8 mouse cellular contexts compared by ENCODE assay signal in genomic region chr2:120970045-120970539, GRCm38 (mm10). TPM values are rescaled to one million over a fixed set of nuclear protein-coding genes. Genes with fewer than 3 reads are reported as not detected.
DNase-seq lines count a peak whose midpoint lies in the region; ATAC-seq and TF ChIP-seq lines count a peak whose summit lies in the region.

No protein-coding gene starts in this region.

- H3K4me2 ChIP-seq in heart, embryonic 11.5 days, result peak overlapping the region; percentile 81
- peak overlapping the region; percentile 85; the same call in 1 of the 2 replicates for H3K4me2 ChIP-seq in CH12.LX (ENCODE audit: insufficient read depth, low read depth, poor library complexity, severe bottlenecking)
- H3K4me2 ChIP-seq in heart, postnatal 0 days (ENCODE audit: low read depth, low read length), result peak overlapping the region; percentile 69
- H3K4me2 ChIP-seq in liver, embryonic 14.5 days (ENCODE audit: low read depth), result peak overlapping the region; percentile 84
- peak overlapping the region; percentile 64 for H3K4me2 ChIP-seq in stomach, postnatal 0 days (replicated peaks; ENCODE audit: low read depth)

- peak overlapping the region; percentile 91 for H3K4me3 ChIP-seq in heart, embryonic 11.5 days (ENCODE audit: low read depth, low read length)
- peak overlapping the region; percentile 83 to 98 (median 89) for H3K4me3 ChIP-seq in CH12.LX (replicated peaks in 1 of 3; ENCODE audit: low read depth in 2 of 3, low read length in 2 of 3, poor library complexity in 1 of 3)
- H3K4me3 ChIP-seq in heart, postnatal 0 days (ENCODE audit: low read depth, low read length), result peak overlapping the region; percentile 79
- peak overlapping the region; percentile 63 to 93 for H3K4me3 ChIP-seq in liver, embryonic 14.5 days (ENCODE audit: insufficient read depth in 1 of 2, low read depth in 2 of 2, low read length in 2 of 2)
- peak overlapping the region; percentile 68 for H3K4me3 ChIP-seq in stomach, postnatal 0 days (ENCODE audit: low read depth, low read length)

- TF ChIP-seq EP300 in CH12.LX (IDR thresholded peaks at IDR 0.05; ENCODE audit: low read length), result no peak
- TF ChIP-seq EP300 in heart, postnatal 0 days (IDR thresholded peaks at IDR 0.05; ENCODE audit: low read depth), result no peak
- TF ChIP-seq EP300 in liver, embryonic 14.5 days (IDR thresholded peaks at IDR 0.05; ENCODE audit: low read depth), result no peak
- TF ChIP-seq EP300 in stomach, postnatal 0 days (optimal IDR thresholded peaks at IDR 0.05), result no peak

- TF ChIP-seq CTCF in CH12.LX (conservative IDR thresholded peaks at IDR 0.05 in 1 of 2, IDR thresholded peaks at IDR 0.05 in 1 of 2; ENCODE audit: low read depth in 2 of 2, low read length in 2 of 2), result no peak
- no peak for TF ChIP-seq CTCF in heart, postnatal 0 days (IDR thresholded peaks at IDR 0.05; ENCODE audit: low read depth)
- TF ChIP-seq CTCF in liver, embryonic 14.5 days (IDR thresholded peaks at IDR 0.05; ENCODE audit: low read depth), result no peak
- TF ChIP-seq CTCF in stomach, postnatal 0 days (IDR thresholded peaks at IDR 0.05; ENCODE audit: low read depth), result no peak

- no peaks in the 10 kb centered on the region for H3K36me3 ChIP-seq in heart, embryonic 11.5 days (ENCODE audit: control insufficient read depth, insufficient read depth, low read length)
- peaks cover 0 to 20% of the 10 kb centered on the region in 2 experiments for H3K36me3 ChIP-seq in CH12.LX (replicated peaks in 1 of 2; ENCODE audit: control insufficient read depth in 1 of 2, insufficient read depth in 1 of 2, low read length in 1 of 2)
- peaks cover 4% of the 10 kb centered on the region; the same call in 1 of the 2 replicates for H3K36me3 ChIP-seq in heart, postnatal 0 days (replicated peaks; ENCODE audit: control insufficient read depth, insufficient read depth, low read length)
- H3K36me3 ChIP-seq in liver, embryonic 14.5 days (replicated peaks; ENCODE audit: control insufficient read depth, insufficient read depth, low read depth), result no peaks in the 10 kb centered on the region
- no peaks in the 10 kb centered on the region for H3K36me3 ChIP-seq in stomach, postnatal 0 days (ENCODE audit: control insufficient read depth, insufficient read depth, low read length)

- no peaks in the 10 kb centered on the region for H3K27me3 ChIP-seq in heart, embryonic 11.5 days (ENCODE audit: control insufficient read depth, insufficient read depth, low read length)
- H3K27me3 ChIP-seq in CH12.LX (replicated peaks), result no peaks in the 10 kb centered on the region
- no peaks in the 10 kb centered on the region for H3K27me3 ChIP-seq in heart, postnatal 0 days (ENCODE audit: control insufficient read depth, insufficient read depth, low read length)
- no peaks in the 10 kb centered on the region for H3K27me3 ChIP-seq in liver, embryonic 14.5 days (ENCODE audit: control insufficient read depth, insufficient read depth, low read length)
- H3K27me3 ChIP-seq in stomach, postnatal 0 days (ENCODE audit: control insufficient read depth, insufficient read depth, low read length), result no peaks in the 10 kb centered on the region

- dilution Hi-C loops in CH12.LX (cut with MboI; ENCODE audit: extremely low pct_ligation_motif_present, extremely low pct_unique_long_range_greater_than_20kb, low sequenced_read_pairs), result no loop called here

- H3K9me3 ChIP-seq in heart, embryonic 11.5 days (replicated peaks; ENCODE audit: control insufficient read depth, low read length), result no peaks in the 10 kb centered on the region
- H3K9me3 ChIP-seq in CH12.LX (replicated peaks; ENCODE audit: low read length), result no peaks in the 10 kb centered on the region
- no peaks in the 10 kb centered on the region for H3K9me3 ChIP-seq in heart, postnatal 0 days (replicated peaks; ENCODE audit: control insufficient read depth, low read length)
- H3K9me3 ChIP-seq in liver, embryonic 14.5 days (ENCODE audit: control insufficient read depth, low read length), result no peaks in the 10 kb centered on the region
- no peaks in the 10 kb centered on the region for H3K9me3 ChIP-seq in stomach, postnatal 0 days (ENCODE audit: control insufficient read depth, low read length)

- no peak for TF ChIP-seq RAD21 in CH12.LX (IDR thresholded peaks at IDR 0.05; ENCODE audit: low read depth, low read length)

- in situ Hi-C loops in CH12.LX (cut with MboI; ENCODE audit: low pct_ligation_motif_present, low pct_unique_long_range_greater_than_20kb, low sequenced_read_pairs), result no loop called here

- H3K4me1 ChIP-seq in heart, embryonic 11.5 days (ENCODE audit: control insufficient read depth, insufficient read depth, low read length), result peaks cover 6% of the 10 kb centered on the region; the same call in 1 of the 2 replicates
- peaks cover 0 to 29% of the 10 kb centered on the region in 2 experiments; a peak in 2 of 4 replicates for H3K4me1 ChIP-seq in CH12.LX (ENCODE audit: control insufficient read depth in 1 of 2, insufficient read depth in 2 of 2)
- H3K4me1 ChIP-seq in heart, postnatal 0 days (ENCODE audit: control insufficient read depth, insufficient read depth), result peaks cover 8% of the 10 kb centered on the region
- peaks cover 8 to 14% of the 10 kb centered on the region in 2 experiments for H3K4me1 ChIP-seq in liver, embryonic 14.5 days (replicated peaks; ENCODE audit: control insufficient read depth in 2 of 2, insufficient read depth in 2 of 2, low read length in 1 of 2)
- no peaks in the 10 kb centered on the region for H3K4me1 ChIP-seq in stomach, postnatal 0 days (replicated peaks; ENCODE audit: control insufficient read depth, insufficient read depth)

- peaks cover 33% of the 10 kb centered on the region for H3K79me2 ChIP-seq in CH12.LX (replicated peaks; ENCODE audit: control insufficient read depth, extremely low read depth, insufficient read depth, poor library complexity, severe bottlenecking)

- peak overlapping the region; percentile 86 for H3K9ac ChIP-seq in heart, embryonic 11.5 days (ENCODE audit: low read depth, low read length)
- H3K9ac ChIP-seq in CH12.LX (ENCODE audit: insufficient read depth, low read depth), result peak overlapping the region; percentile 91
- peak overlapping the region; percentile 78 for H3K9ac ChIP-seq in heart, postnatal 0 days (replicated peaks; ENCODE audit: low read depth, low read length)
- peak overlapping the region; percentile 90 for H3K9ac ChIP-seq in liver, embryonic 14.5 days (replicated peaks)
- H3K9ac ChIP-seq in stomach, postnatal 0 days (ENCODE audit: low read length), result peak overlapping the region; percentile 69

- ATAC-seq in heart, embryonic 11.5 days (replicated peaks; ENCODE audit: insufficient number of reproducible peaks, low FRiP score, low TSS enrichment), result no peak
- peak; percentile 31; the same call in 1 of the 2 replicates for ATAC-seq in heart, postnatal 0 days (ENCODE audit: insufficient read depth, low read depth)
- ATAC-seq in liver, embryonic 14.5 days (ENCODE audit: insufficient read depth), result peak; percentile 51
- ATAC-seq in stomach, postnatal 0 days (ENCODE audit: low FRiP score, low TSS enrichment), result peak; percentile 43

- TF ChIP-seq POLR2A in CH12.LX (IDR thresholded peaks at IDR 0.05; ENCODE audit: low read depth, low read length), result no peak

- WGBS in heart, embryonic 11.5 days (ENCODE audit: insufficient replicate concordance), result under 1% methylated on average over 23 of the region's 23 CpGs
- WGBS in heart, postnatal 0 days, result under 1% methylated on average over 23 of the region's 23 CpGs
- WGBS in liver, embryonic 14.5 days (ENCODE audit: insufficient replicate concordance), result under 1% methylated on average over 23 of the region's 23 CpGs
- WGBS in stomach, postnatal 0 days, result under 1% methylated on average over 23 of the region's 23 CpGs

- DNase-seq in heart, adult 8-10 months (ENCODE audit: low spot score), result no peak
- DNase-seq in CH12.LX (ENCODE audit: extremely low read depth), result no peak
- DNase-seq in cerebellum, adult 9-10 months, result peak; percentile 45
- peak; percentile 17 for DNase-seq in heart, postnatal 0 days (ENCODE audit: low spot score)
- DNase-seq in liver, embryonic 14.5 days (ENCODE audit: low read depth in 3 of 3, low spot score in 3 of 3), result peak in 2 of 3 experiments; percentile 23 to 30
- DNase-seq in stomach, postnatal 0 days (ENCODE audit: low spot score), result peak; percentile 20
- DNase-seq in embryo, embryonic 10 days (ENCODE audit: low spot score), result no peak

- peak overlapping the region; percentile 74 for H3K27ac ChIP-seq in heart, embryonic 11.5 days (ENCODE audit: low read depth, low read length)
- H3K27ac ChIP-seq in CH12.LX (ENCODE audit: insufficient read depth, low read depth), result peak overlapping the region; percentile 25; the same call in 1 of the 2 replicates
- peak overlapping the region; percentile 80 for H3K27ac ChIP-seq in heart, postnatal 0 days (ENCODE audit: low read depth)
- H3K27ac ChIP-seq in liver, embryonic 14.5 days, result peak overlapping the region; percentile 90
- peak overlapping the region; percentile 80 for H3K27ac ChIP-seq in stomach, postnatal 0 days (replicated peaks)

RNA-seq across cellular contexts. Expression of gene Ubr1, which starts 0.4 kb away (rescaled TPM):
- polyA plus RNA-seq in heart, embryonic 11.5 days (2014; fragmentation: Nextera tagmentation; extraction: Ambion mirVana), result 17.9 and 25.0 TPM in 2 replicates
- 10 to 100 TPM; 21.2 to 25.4 (median 24.0) TPM for total RNA-seq in heart, adult 8-10 months (2022)
- total RNA-seq in CH12.LX (2012; rRNA removed), result 15.4 and 16.0 TPM in 2 replicates
- total RNA-seq in CH12.LX (2014; rRNA removed), result 10.7 and 11.6 TPM in 2 replicates
- polyA plus RNA-seq in CH12.LX (2012; ENCODE audit: insufficient read length, low read depth), result 18.1 TPM in 2 replicates
- 11.7 and 28.9 TPM in 2 replicates for total RNA-seq in heart, postnatal 0 days (2014; rRNA removed; ENCODE audit: low replicate concordance)
- polyA plus RNA-seq in heart, postnatal 0 days (2015; fragmentation: Nextera tagmentation; extraction: Ambion mirVana), result 13.6 and 14.3 TPM in 2 replicates
- polyA plus RNA-seq in liver, embryonic 14.5 days (2012; rRNA removed), result 5.1 and 6.0 TPM in 2 replicates
- 9.3 and 10.2 TPM in 2 replicates for polyA plus RNA-seq in liver, embryonic 14.5 days (2014; fragmentation: Nextera tagmentation; extraction: Ambion mirVana)
- 8.5 and 8.9 TPM in 2 replicates for polyA plus RNA-seq in stomach, postnatal 0 days (2015; fragmentation: Nextera tagmentation; extraction: Ambion mirVana)

RNA-seq across cellular contexts. Expression of gene Tmem62, which starts 6.7 kb away (rescaled TPM):
- polyA plus RNA-seq in heart, embryonic 11.5 days (2014; fragmentation: Nextera tagmentation; extraction: Ambion mirVana), result 3.6 and 3.8 TPM in 2 replicates
- total RNA-seq in heart, adult 8-10 months (2022), result 1 to 10 TPM; 3.7 to 4.7 (median 4.0) TPM
- total RNA-seq in CH12.LX (2012; rRNA removed) (4.4 and 5.2 TPM in 2 replicates), CH12.LX (2014; rRNA removed) (4.4 and 4.9 TPM in 2 replicates)
- 2.9 and 5.3 TPM in 2 replicates for polyA plus RNA-seq in CH12.LX (2012; ENCODE audit: insufficient read length, low read depth)
- 3.3 and 8.9 TPM in 2 replicates for total RNA-seq in heart, postnatal 0 days (2014; rRNA removed; ENCODE audit: low replicate concordance)
- 2.4 and 2.7 TPM in 2 replicates for polyA plus RNA-seq in heart, postnatal 0 days (2015; fragmentation: Nextera tagmentation; extraction: Ambion mirVana)
- polyA plus RNA-seq in liver, embryonic 14.5 days (2012; rRNA removed), result 1.6 and 1.8 TPM in 2 replicates
- 3.0 and 3.5 TPM in 2 replicates for polyA plus RNA-seq in liver, embryonic 14.5 days (2014; fragmentation: Nextera tagmentation; extraction: Ambion mirVana)
- polyA plus RNA-seq in stomach, postnatal 0 days (2015; fragmentation: Nextera tagmentation; extraction: Ambion mirVana), result 9.9 and 10.7 TPM in 2 replicates

RNA-seq across cellular contexts. Expression of gene Ccndbp1, which starts 38.1 kb away (rescaled TPM):
- polyA plus RNA-seq in heart, embryonic 11.5 days (2014; fragmentation: Nextera tagmentation; extraction: Ambion mirVana), result 36.0 and 37.6 TPM in 2 replicates
- total RNA-seq in heart, adult 8-10 months (2022), result 10 to 100 TPM; 27.6 to 30.7 (median 29.5) TPM
- total RNA-seq in CH12.LX (2012; rRNA removed) (20.4 and 23.4 TPM in 2 replicates), CH12.LX (2014; rRNA removed) (33.4 and 33.6 TPM in 2 replicates)
- polyA plus RNA-seq in CH12.LX (2012; ENCODE audit: insufficient read length, low read depth), result 38.8 and 42.7 TPM in 2 replicates
- total RNA-seq in heart, postnatal 0 days (2014; rRNA removed; ENCODE audit: low replicate concordance), result 25.5 and 34.0 TPM in 2 replicates
- polyA plus RNA-seq in heart, postnatal 0 days (2015; fragmentation: Nextera tagmentation; extraction: Ambion mirVana), result 42.4 TPM in 2 replicates
- polyA plus RNA-seq in liver, embryonic 14.5 days (2012; rRNA removed), result 26.9 and 38.1 TPM in 2 replicates
- polyA plus RNA-seq in liver, embryonic 14.5 days (2014; fragmentation: Nextera tagmentation; extraction: Ambion mirVana), result 45.1 and 46.4 TPM in 2 replicates
- 31.1 and 33.6 TPM in 2 replicates for polyA plus RNA-seq in stomach, postnatal 0 days (2015; fragmentation: Nextera tagmentation; extraction: Ambion mirVana)

Comparison
In these comparisons a context has a peak if more than half of its experiments do, and no peak if none do; other contexts are left out.
1. DNase-seq: peak in cerebellum, adult 9-10 months (single experiment), heart, postnatal 0 days (single experiment), liver, embryonic 14.5 days (2 of 3) and stomach, postnatal 0 days (single experiment); none in heart, adult 8-10 months (single experiment), CH12.LX (single experiment) and embryo, embryonic 10 days (single experiment).
2. H3K27ac ChIP-seq: peak in every context shown above with its lines; median percentile 90 in liver, embryonic 14.5 days; 80 in heart, postnatal 0 days; 80 in stomach, postnatal 0 days; 74 in heart, embryonic 11.5 days; 25 in CH12.LX.
3. Peak in every context shown above with its lines, with median percentiles within 50 percentile points of each other: H3K4me2 ChIP-seq, H3K4me3 ChIP-seq and H3K9ac ChIP-seq.